Mouse (Mus musculus) bone marrow, adult 2 months (tissue): ENCODE measurements around the gene Trpm3. TPM values are rescaled to one million over a fixed set of nuclear protein-coding genes. Genes with fewer than 3 reads are reported as not detected.

ENCODE experiments used
- H3K27ac ChIP-seq: fragments of 200-500 bp; 2 replicates; pipeline ENCODE4 v1.5.1; 2012; ENCODE audit warnings: low read depth, mild to moderate bottlenecking, control low read depth, inconsistent platforms, low read length; ENCODE audit not compliant: control insufficient read depth, poor library complexity, insufficient read depth
- H3K4me1 ChIP-seq: fragments of 200-500 bp; 2 replicates; pipeline ENCODE4 v1.6.1; 2011; ENCODE audit warnings: low read length; ENCODE audit not compliant: control insufficient read depth, insufficient read depth
- H3K4me3 ChIP-seq: fragments of 200-500 bp; replicated peaks from 2 replicates; pipeline ENCODE3; 2011; ENCODE audit warnings: mild to moderate bottlenecking, low read depth, low read length, control low read depth; ENCODE audit not compliant: control insufficient read depth
- CTCF ChIP-seq: fragments of 200-500 bp; IDR thresholded peaks from 2 replicates; pipeline ENCODE4 v1.5.1; 2011; ENCODE audit warnings: low read length, control low read depth; ENCODE audit not compliant: control insufficient read depth, insufficient read depth
- POLR2A ChIP-seq: fragments of 200-500 bp; IDR thresholded peaks from 2 replicates; pipeline ENCODE4 v1.6.1; 2011; ENCODE audit warnings: low read depth, mild to moderate bottlenecking, control low read depth, low read length, borderline replicate concordance; ENCODE audit not compliant: control insufficient read depth
- WGBS: fragments of 180-500 bp; shearing (Covaris S2); methylation state at CpG from one replicate; pipeline ENCODE4 v1.1.7; 2018; 5-methylcytosine and 5-hydroxymethylcytosine counted together
- polyA plus RNA-seq: library from polyadenylated mRNA; stranded (reverse); fragments of >200 nt; gene quantifications from 2 replicates; pipeline ENCODE4 v1.2.4, GENCODE M21; 2011; ENCODE audit warnings: low replicate concordance; ENCODE audit not compliant: missing spikeins, insufficient read depth, insufficient read length

Gene Trpm3
- polyA plus RNA-seq, 1 experiment = 1.8 TPM

GRCm38 (mm10) chr19:22929768-22930167, 790.9 kb downstream of the Trpm3 start:
- no peaks in the 10 kb centered on the region for H3K4me1 ChIP-seq
- no peak overlapping the region for H3K27ac ChIP-seq
- WGBS = 72% methylated on average over 6 of the region's 6 CpGs
- TF ChIP-seq CTCF = no peak
- TF ChIP-seq POLR2A = no peak
- H3K4me3 ChIP-seq = no peak overlapping the region

- Histone ChIP-seq H3K4me1 (no peaks in the 10 kb centered on the region), H3K27ac (no peak overlapping the region), H3K4me3 (no peak overlapping the region)
- 54% methylated on average over 7 of the region's 7 CpGs for WGBS
- no peak for TF ChIP-seq CTCF
- TF ChIP-seq POLR2A = no peak
Measured at GRCm38 (mm10) chr19:22930368-22930834, 791.6 kb downstream of the Trpm3 start.

- WGBS = 69% methylated on average over 6 of the region's 6 CpGs
- TF ChIP-seq POLR2A (no peak), CTCF (no peak)
Measured at GRCm38 (mm10) chr19:22931006-22931405, 792.2 kb downstream of the Trpm3 start.

GRCm38 (mm10) chr19:22935067-22935466, 796.2 kb downstream of the Trpm3 start:
- no peak overlapping the region for H3K4me3 ChIP-seq
- H3K27ac ChIP-seq = no peak overlapping the region
- TF ChIP-seq CTCF = no peak
- WGBS = 74% methylated on average over 3 of the region's 3 CpGs
- no peaks in the 10 kb centered on the region for H3K4me1 ChIP-seq

More at GRCm38 (mm10) chr19:22931006-22931405, 792.2 kb downstream of the Trpm3 start:
- H3K4me1 ChIP-seq = no peaks in the 10 kb centered on the region
- H3K27ac ChIP-seq = no peak overlapping the region
- no peak overlapping the region for H3K4me3 ChIP-seq

- H3K4me3 ChIP-seq = no peak overlapping the region
- no peaks in the 10 kb centered on the region for H3K4me1 ChIP-seq
- TF ChIP-seq POLR2A = no peak
- TF ChIP-seq CTCF = no peak
- no peak overlapping the region for H3K27ac ChIP-seq
- WGBS = 66% methylated on average over 14 of the region's 14 CpGs
Measured at GRCm38 (mm10) chr19:22938848-22939724, 800.2 kb downstream of the Trpm3 start.

- Histone ChIP-seq H3K4me3 (no peak overlapping the region), H3K4me1 (no peaks in the 10 kb centered on the region), H3K27ac (no peak overlapping the region)
- 67% methylated on average over 5 of the region's 5 CpGs for WGBS
- TF ChIP-seq CTCF = no peak
- no peak for TF ChIP-seq POLR2A
Measured at GRCm38 (mm10) chr19:22939836-22940235, 801.0 kb downstream of the Trpm3 start.

GRCm38 (mm10) chr19:22940487-22940886, 801.6 kb downstream of the Trpm3 start:
- no peaks in the 10 kb centered on the region for H3K4me1 ChIP-seq
- WGBS = 25% methylated on average over 5 of the region's 5 CpGs

GRCm38 (mm10) chr19:22940956-22941355, 802.1 kb downstream of the Trpm3 start:
- TF ChIP-seq POLR2A (no peak), CTCF (no peak)
- 80% methylated on average over 9 of the region's 9 CpGs for WGBS

More at GRCm38 (mm10) chr19:22940487-22940886, 801.6 kb downstream of the Trpm3 start:
- Histone ChIP-seq H3K4me3 (no peak overlapping the region), H3K27ac (no peak overlapping the region)
- TF ChIP-seq POLR2A (no peak), CTCF (0 out of 2 replicates have a peak, but pooled peaks have one; percentile 16)

GRCm38 (mm10) chr19:22952480-22952879, 813.6 kb downstream of the Trpm3 start:
- Histone ChIP-seq H3K27ac (no peak overlapping the region), H3K4me3 (no peak overlapping the region), H3K4me1 (no peaks in the 10 kb centered on the region)
- 78% methylated on average over 3 of the region's 3 CpGs for WGBS
- TF ChIP-seq CTCF (no peak), POLR2A (no peak)

More at GRCm38 (mm10) chr19:22940956-22941355, 802.1 kb downstream of the Trpm3 start:
- Histone ChIP-seq H3K4me3 (no peak overlapping the region), H3K4me1 (no peaks in the 10 kb centered on the region), H3K27ac (no peak overlapping the region)
